Mouse (Mus musculus): Measurements from ENCODE around the gene Pmepa1.

Pmepa1 gene

DNA sequence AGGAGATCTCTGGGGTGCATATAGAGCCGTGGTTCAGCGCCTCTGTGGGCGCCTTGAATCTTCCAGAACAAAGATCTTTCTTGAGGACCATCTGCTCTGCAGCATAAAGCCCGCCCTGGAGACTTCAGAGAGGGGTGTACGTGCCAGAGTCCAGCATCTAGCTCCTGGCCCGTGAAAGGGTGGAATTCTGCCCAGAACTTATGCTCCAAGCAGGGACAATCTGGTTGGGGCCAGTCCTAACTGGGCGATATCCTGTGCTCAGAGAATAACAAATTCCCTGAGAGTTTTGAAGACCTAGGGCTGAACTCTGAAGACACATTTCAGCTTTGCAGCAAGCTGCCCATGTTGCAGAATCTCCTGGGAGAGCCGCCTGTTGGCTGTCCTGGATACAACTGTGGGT, 98.4 kb downstream of the Pmepa1 start:
- in situ Hi-C loops (cut with MboI; ENCODE audit: unreplicated experiment in 2 of 2): loop anchor here (10.0 to 25.0 kb wide), 6 partner anchors 341 to 1509 kb away; partner anchors contain the start of gene Stx16 (in 1 of the 2)

DNA sequence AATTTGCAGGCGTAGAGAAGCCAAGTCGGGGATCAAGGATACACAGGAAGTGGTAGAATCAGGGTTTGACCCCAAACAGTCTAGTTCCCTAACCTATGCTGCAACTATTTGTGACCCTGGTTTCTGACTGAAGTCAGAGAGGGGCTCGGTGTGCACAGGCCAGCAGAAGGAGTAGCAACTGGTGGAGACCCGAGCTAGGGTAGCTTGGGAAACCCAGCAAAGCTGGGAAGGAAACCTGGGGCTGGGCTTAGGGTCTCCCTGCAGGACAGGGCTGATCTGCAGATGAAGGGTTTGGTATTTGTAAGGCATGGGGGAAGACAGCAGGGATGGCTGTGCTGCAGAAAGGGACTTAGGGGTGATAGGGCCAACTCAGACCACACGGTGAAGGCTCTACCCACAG, 98.9 kb downstream of the Pmepa1 start:
- in situ Hi-C loops (cut with MboI; ENCODE audit: unreplicated experiment in 2 of 2): loop anchor here (10.0 to 25.0 kb wide), 6 partner anchors 340 to 1510 kb away; partner anchors contain the start of gene Stx16 (in 1 of the 2)

DNA sequence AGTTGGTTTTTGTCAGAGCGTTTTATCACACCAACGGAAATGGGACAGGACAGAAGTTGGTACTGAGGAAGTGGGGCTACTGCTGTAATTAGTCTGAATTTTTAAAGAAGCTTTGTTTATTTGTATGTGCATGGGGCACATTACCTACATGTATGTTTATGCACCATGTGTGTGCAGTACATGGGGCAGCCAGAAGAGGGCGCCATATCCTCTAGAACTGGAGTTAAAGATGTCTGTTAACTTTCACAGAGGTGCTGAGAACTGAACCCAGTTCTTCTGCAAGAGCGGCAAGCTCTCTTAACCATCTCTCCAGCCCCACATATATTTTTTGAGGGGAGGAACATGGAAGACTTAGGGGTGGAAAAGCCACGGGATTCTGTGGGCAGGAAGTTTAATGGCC, 100.6 kb downstream of the Pmepa1 start:
- in situ Hi-C loops (cut with MboI; ENCODE audit: unreplicated experiment in 2 of 2): loop anchor here (10.0 to 25.0 kb wide), 6 partner anchors 338 to 1512 kb away; partner anchors contain the start of gene Stx16 (in 1 of the 2)

DNA sequence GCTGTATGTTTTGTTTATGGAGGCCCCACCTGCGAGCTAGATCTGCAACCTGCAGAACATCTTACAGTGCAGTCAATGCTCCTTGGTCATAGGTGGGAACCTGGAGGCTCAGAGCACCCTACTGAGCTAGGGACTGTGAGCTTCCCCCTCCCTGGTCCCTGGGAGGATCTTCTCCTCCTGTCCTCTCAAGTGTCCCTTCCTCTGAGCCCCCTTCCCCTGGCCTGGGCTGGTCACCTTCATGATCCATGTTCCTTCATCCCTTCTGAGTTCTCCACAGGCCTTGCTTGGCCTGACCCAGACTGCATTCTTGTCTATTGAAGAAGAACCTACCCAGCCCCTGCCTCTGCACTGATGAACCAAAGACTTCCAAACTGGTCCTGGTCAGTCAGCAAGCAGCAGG, 101.8 kb downstream of the Pmepa1 start:
- in situ Hi-C loops (cut with MboI; ENCODE audit: unreplicated experiment in 2 of 2): loop anchor here in 1 of 2 experiments (10.0 kb wide), 1 partner anchor 340 kb away; no protein-coding TSS in a partner anchor

All from v-Abl transformed pro-B cells (cell line).